Mouse (Mus musculus): Measurements from ENCODE around the gene Kctd15. TPM values are rescaled to one million over a fixed set of nuclear protein-coding genes. Genes with fewer than 3 reads are reported as not detected.
A peak's percentile ranks its signal among the peaks of the same experiment; 100 is the strongest.

The Kctd15 gene
- polyA plus RNA-seq, 1 experiment: 1.0 TPM

DNA sequence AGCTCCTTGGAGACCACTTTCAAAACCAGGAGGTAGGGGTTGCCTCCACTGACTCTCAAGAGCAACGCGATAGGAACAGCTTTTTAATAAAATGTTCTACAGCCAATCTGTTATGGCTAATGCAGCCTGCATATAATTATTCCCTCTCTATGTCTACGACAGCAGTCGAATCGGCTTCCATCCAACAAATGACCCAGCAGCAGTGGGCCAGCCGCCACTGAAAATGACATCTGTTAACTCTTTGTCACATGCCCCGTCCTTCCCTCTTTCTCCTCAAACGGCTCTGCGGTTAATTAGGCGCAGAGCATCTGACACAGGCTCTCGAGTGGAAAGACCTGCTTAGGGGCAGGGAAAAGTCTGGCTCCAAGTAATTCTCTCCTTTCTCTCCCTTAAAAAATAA, 49.8 kb downstream of the Kctd15 start:
- peaks cover 4% of the 10 kb centered on the region; the same call in 1 of the 2 replicates for H3K9me3 ChIP-seq
- H3K4me3 ChIP-seq (replicated peaks): no peak overlapping the region
- TF ChIP-seq GATA1 (IDR thresholded peaks at IDR 0.05; ENCODE audit: borderline replicate concordance, low read length) (no peak), FLI1 (IDR thresholded peaks at IDR 0.05; ENCODE audit: low read length) (no peak)
- no peaks in the 10 kb centered on the region for H3K36me3 ChIP-seq (replicated peaks; ENCODE audit: low read length)
- no peaks in the 10 kb centered on the region for H3K4me1 ChIP-seq
- no peaks in the 10 kb centered on the region for H3K27me3 ChIP-seq (replicated peaks)

DNA sequence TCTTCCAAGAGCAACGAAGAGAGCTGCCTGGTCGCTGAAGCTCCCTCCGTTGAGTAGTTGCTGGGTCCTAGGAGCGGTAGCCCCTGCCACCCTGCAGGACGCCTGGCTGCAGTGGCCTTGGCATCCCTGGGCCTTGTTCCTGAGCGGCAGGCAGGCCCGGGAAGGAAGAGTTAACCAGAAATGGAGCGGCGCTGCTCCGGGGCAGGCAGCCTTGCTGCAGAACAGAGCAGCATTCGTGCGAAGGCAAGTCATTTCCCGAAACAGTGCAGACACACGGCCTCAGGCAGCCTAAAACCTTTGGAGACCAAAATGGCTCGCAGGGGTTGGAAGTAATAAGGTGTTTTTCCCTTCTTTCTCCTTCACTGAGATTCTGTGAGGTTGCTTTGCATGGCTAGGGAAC, 50.5 kb downstream of the Kctd15 start:
- H3K36me3 ChIP-seq (replicated peaks; ENCODE audit: low read length): no peaks in the 10 kb centered on the region
- TF ChIP-seq GATA1 (IDR thresholded peaks at IDR 0.05; ENCODE audit: borderline replicate concordance, low read length) (no peak), FLI1 (IDR thresholded peaks at IDR 0.05; ENCODE audit: low read length) (no peak)
- H3K4me1 ChIP-seq: no peaks in the 10 kb centered on the region
- no peak overlapping the region for H3K4me3 ChIP-seq (replicated peaks)
- H3K9me3 ChIP-seq: peaks cover 4% of the 10 kb centered on the region; the same call in 1 of the 2 replicates
- no peaks in the 10 kb centered on the region for H3K27me3 ChIP-seq (replicated peaks)

DNA sequence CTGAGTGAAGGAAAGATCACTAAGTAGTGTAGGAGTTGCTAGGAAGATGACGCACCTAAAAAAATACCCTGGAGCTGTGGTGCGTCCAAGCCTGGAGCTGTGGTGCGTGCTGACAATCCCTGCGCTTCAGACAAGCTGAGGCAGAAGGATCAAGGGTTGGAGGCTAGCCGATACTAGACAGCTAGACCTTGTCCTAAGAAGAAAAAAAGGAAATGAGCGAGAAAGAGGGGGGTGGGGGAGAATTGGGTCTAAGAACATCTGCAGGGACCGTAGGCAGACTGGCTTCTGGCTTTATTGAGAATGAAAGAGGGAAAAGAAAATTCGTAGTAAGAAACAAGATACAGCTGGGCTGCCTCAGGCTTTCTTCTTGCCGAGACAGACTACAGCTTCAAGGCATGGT, 58.0 kb downstream of the Kctd15 start:
- no peaks in the 10 kb centered on the region for H3K9me3 ChIP-seq
- H3K36me3 ChIP-seq (replicated peaks; ENCODE audit: low read length): no peaks in the 10 kb centered on the region
- TF ChIP-seq GATA1 (IDR thresholded peaks at IDR 0.05; ENCODE audit: borderline replicate concordance, low read length): no peak
- no peak for TF ChIP-seq FLI1 (IDR thresholded peaks at IDR 0.05; ENCODE audit: low read length)

DNA sequence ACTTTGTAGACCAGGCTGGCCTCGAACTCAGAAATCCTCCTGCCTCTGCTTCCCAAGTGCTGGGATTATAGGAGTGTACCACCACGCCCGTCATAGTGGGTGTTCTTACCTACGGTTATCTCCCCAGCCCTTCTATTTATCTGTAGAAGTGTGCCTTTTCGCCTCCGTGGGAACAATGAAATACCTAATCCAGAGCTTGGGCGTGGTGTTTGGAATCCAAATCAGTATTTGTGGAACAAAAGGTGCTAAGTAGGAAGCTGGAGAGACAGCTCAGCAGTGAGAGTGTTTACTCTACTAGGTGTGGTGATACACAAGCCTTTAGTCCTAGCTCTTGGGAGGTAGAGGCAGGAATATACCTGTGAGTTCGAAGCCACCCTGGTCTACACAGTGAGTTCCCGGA, 58.5 kb downstream of the Kctd15 start:
- H3K4me1 ChIP-seq: no peaks in the 10 kb centered on the region
- no peak overlapping the region for H3K4me3 ChIP-seq (replicated peaks)
- no peaks in the 10 kb centered on the region for H3K9me3 ChIP-seq
- no peaks in the 10 kb centered on the region for H3K36me3 ChIP-seq (replicated peaks; ENCODE audit: low read length)
- H3K27me3 ChIP-seq (replicated peaks): no peaks in the 10 kb centered on the region
- TF ChIP-seq GATA1 (IDR thresholded peaks at IDR 0.05; ENCODE audit: borderline replicate concordance, low read length): no peak
- no peak for TF ChIP-seq FLI1 (IDR thresholded peaks at IDR 0.05; ENCODE audit: low read length)

More for the DNA sequence above, 58.0 kb downstream of the Kctd15 start:
- Histone ChIP-seq H3K4me3 (replicated peaks) (no peak overlapping the region), H3K27me3 (replicated peaks) (no peaks in the 10 kb centered on the region), H3K4me1 (no peaks in the 10 kb centered on the region)

DNA sequence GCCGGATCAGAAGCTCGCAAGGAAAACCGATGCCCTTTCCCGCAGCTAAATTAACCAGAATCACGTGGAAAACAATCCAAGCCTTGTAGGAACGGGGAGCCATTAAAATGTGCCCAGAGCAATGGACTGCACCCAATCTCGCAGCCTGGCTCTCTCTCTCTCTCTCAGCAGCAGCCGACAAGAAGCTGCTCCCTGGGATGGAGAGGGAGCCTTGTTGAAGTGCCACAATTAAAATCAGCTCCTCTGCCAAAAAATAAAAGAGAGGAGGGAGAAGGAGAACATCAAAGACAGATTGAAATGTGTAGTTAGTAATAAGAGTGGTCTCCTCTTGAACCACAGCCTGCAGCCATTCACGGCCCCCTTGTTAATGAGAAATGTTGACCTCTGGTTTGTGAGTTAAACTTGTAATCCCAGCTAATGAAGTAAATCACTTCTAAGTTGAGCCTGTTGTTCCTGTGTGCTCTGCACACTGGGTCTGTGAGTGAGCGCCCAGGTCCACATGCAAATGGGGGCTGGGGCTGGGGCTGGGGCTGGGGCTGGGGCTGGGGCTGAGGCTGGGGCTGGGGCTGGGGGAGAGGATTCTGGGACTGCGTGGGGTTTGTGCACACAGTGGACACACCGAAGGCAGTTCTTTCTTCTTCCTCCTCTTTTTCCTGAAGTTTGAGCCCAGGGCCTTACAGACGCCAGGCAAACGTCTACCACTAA, 59.8 kb downstream of the Kctd15 start:
- Histone ChIP-seq H3K36me3 (replicated peaks; ENCODE audit: low read length) (no peaks in the 10 kb centered on the region), H3K27me3 (replicated peaks) (no peaks in the 10 kb centered on the region), H3K4me1 (no peaks in the 10 kb centered on the region), H3K4me3 (replicated peaks) (no peak overlapping the region), H3K9me3 (no peaks in the 10 kb centered on the region)
- TF ChIP-seq GATA1 (IDR thresholded peaks at IDR 0.05; ENCODE audit: borderline replicate concordance, low read length): no peak
- no peak for TF ChIP-seq FLI1 (IDR thresholded peaks at IDR 0.05; ENCODE audit: low read length)

GRCm38 (mm10) chr7:34595307-34595565, 61.3 kb downstream of the Kctd15 start:
- Histone ChIP-seq H3K9me3 (peaks cover 14% of the 10 kb centered on the region), H3K27me3 (replicated peaks) (no peaks in the 10 kb centered on the region), H3K4me3 (replicated peaks) (no peak overlapping the region), H3K36me3 (replicated peaks; ENCODE audit: low read length) (no peaks in the 10 kb centered on the region), H3K4me1 (no peaks in the 10 kb centered on the region)
- no peak for TF ChIP-seq FLI1 (IDR thresholded peaks at IDR 0.05; ENCODE audit: low read length)
- no peak for TF ChIP-seq GATA1 (IDR thresholded peaks at IDR 0.05; ENCODE audit: borderline replicate concordance, low read length)

DNA sequence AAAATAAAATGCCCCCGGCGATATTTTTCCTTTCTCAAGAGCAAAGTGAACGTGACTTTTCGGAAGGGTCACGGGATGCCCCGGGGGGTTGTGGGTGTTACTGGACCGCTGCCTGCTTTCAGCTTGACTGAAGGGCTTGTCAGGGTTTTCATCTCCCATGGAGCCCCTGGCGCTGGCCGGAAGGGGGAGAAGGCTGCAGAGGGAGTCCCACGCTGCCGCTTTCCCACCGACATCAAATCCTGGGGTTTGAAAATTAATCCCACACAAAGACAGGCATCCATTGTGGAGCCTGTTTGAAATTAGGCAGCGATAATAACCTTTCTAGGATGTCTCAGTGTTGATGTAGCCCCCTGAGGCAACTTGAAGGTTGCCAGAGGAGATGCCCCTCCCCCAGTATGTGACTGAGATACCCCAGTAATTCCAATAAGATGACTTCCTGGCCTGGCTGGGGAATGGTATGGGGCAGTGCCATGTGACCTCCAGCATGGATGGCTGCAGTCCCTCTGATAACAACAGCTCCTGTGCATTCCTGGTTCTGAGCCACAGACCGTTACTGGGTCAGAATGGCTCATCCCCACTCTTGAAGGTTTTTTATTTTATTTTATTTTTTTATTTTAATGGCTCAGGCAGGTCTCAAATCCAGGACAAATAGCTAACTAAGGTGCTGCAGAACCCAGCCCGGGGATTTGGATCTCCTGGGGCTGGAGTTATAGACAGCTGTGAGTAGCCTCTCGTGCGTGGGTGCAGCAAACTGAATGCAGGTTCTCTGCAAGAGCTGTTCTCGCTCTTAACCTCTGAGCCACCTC, 61.8 kb downstream of the Kctd15 start:
- no peaks in the 10 kb centered on the region for H3K4me1 ChIP-seq
- TF ChIP-seq GATA1 (IDR thresholded peaks at IDR 0.05; ENCODE audit: borderline replicate concordance, low read length) (no peak), FLI1 (IDR thresholded peaks at IDR 0.05; ENCODE audit: low read length) (no peak)
- H3K36me3 ChIP-seq (replicated peaks; ENCODE audit: low read length): no peaks in the 10 kb centered on the region
- no peaks in the 10 kb centered on the region for H3K27me3 ChIP-seq (replicated peaks)
- no peak overlapping the region for H3K4me3 ChIP-seq (replicated peaks)
- H3K9me3 ChIP-seq: peaks cover 15% of the 10 kb centered on the region

- no peaks in the 10 kb centered on the region for H3K27me3 ChIP-seq (replicated peaks)
- H3K4me1 ChIP-seq: no peaks in the 10 kb centered on the region
- H3K9me3 ChIP-seq: peaks cover 43% of the 10 kb centered on the region
- TF ChIP-seq FLI1 (IDR thresholded peaks at IDR 0.05; ENCODE audit: low read length): no peak
- TF ChIP-seq GATA1 (IDR thresholded peaks at IDR 0.05; ENCODE audit: borderline replicate concordance, low read length): no peak
- H3K4me3 ChIP-seq (replicated peaks): peak overlapping the region; percentile 71
- H3K36me3 ChIP-seq (replicated peaks; ENCODE audit: low read length): no peaks in the 10 kb centered on the region
These were observed 65.8 kb downstream of the Kctd15 start for GRCm38 (mm10) chr7:34590711-34591110.

Other genes with a start within 250 kb of the Kctd15 start
- 0.13 TPM in 1 of 2 replicates, not detected in the other for gene Chst8, start 156.0 kb upstream of the Kctd15 start, polyA plus RNA-seq (2012; ENCODE audit: insufficient read depth, low replicate concordance)

All from megakaryocyte, embryonic 14.5 days (primary cell).